Mouse (Mus musculus) embryonic facial prominence, embryonic 11.5 days (tissue): ENCODE measurements at regions not wholly inside any gene's neighbourhood (a gene's known extent, or its start where the extent isn't known, plus 50 kb on each side); places are given as distances from the start of the nearest gene placed in this dataset.

ENCODE experiments used
- ATAC-seq: fragments of 200-750 bp; cut with Nextera tagmentation; replicated peaks from 2 replicates; pipeline ENCODE4 v1.8.0; 2017; ENCODE audit warnings: low read depth; ENCODE audit not compliant: insufficient number of reproducible peaks, low FRiP score, low TSS enrichment
- DNase-seq: peaks from one replicate; pipeline ENCODE4 v3.0.0-alpha.2; 2015; ENCODE audit warnings: low spot score
- H3K27ac ChIP-seq: fragments of 300-500 bp; sonication (generic); replicated peaks from 2 replicates; pipeline ENCODE4 v1.5.1; 2014; ENCODE audit warnings: mild to moderate bottlenecking, low read depth, low read length, control low read depth
- H3K27me3 ChIP-seq: fragments of 300-500 bp; sonication (generic); 2 replicates; pipeline ENCODE4 v1.6.1; 2014; ENCODE audit warnings: mild to moderate bottlenecking, low read length, moderate library complexity, mixed read lengths; ENCODE audit not compliant: control insufficient read depth, insufficient read depth
- H3K36me3 ChIP-seq: fragments of 300-500 bp; sonication (generic); replicated peaks from 2 replicates; pipeline ENCODE4 v1.6.1; 2014; ENCODE audit warnings: low read depth, mild to moderate bottlenecking, low read length, moderate library complexity, mixed read lengths; ENCODE audit not compliant: control insufficient read depth, insufficient read depth
- H3K4me1 ChIP-seq: fragments of 300-500 bp; sonication (generic); 2 replicates; pipeline ENCODE4 v1.6.1; 2014; ENCODE audit warnings: low read length, mixed read lengths; ENCODE audit not compliant: control insufficient read depth, insufficient read depth
- H3K4me2 ChIP-seq: fragments of 300-500 bp; sonication (generic); 2 replicates; pipeline ENCODE4 v1.6.1; 2014; ENCODE audit warnings: low read depth, mild to moderate bottlenecking, control low read depth, low read length, moderate library complexity
- H3K4me3 ChIP-seq: fragments of 300-500 bp; sonication (generic); 2 replicates; pipeline ENCODE4 v1.5.1; 2014; ENCODE audit warnings: low read depth, low read length, control low read depth
- H3K9ac ChIP-seq: fragments of 300-500 bp; sonication (generic); replicated peaks from 2 replicates; pipeline ENCODE4 v1.6.1; 2014; ENCODE audit warnings: mild to moderate bottlenecking, control low read depth, low read length
- H3K9me3 ChIP-seq: fragments of 300-500 bp; sonication (generic); replicated peaks from 2 replicates; pipeline ENCODE4 v1.6.1; 2016; ENCODE audit warnings: mild to moderate bottlenecking, low read length, inconsistent platforms, mixed read lengths; ENCODE audit not compliant: control insufficient read depth
- WGBS: fragments of 180-500 bp; shearing (Covaris S2); extraction: QIAGEN DNeasy Blood & Tissue Kit; methylation state at CpG from one replicate; pipeline ENCODE4 v1.1.7; 2014; 5-methylcytosine and 5-hydroxymethylcytosine counted together

GRCm38 (mm10) chr10:126144609-126145202, 178.7 kb downstream of the Lrig3 start:
- peak overlapping the region; percentile 7; the same call in 1 of the 2 replicates for H3K27ac ChIP-seq
- H3K9me3 ChIP-seq, result no peaks in the 10 kb centered on the region
- no peaks in the 10 kb centered on the region for H3K27me3 ChIP-seq
- no peak overlapping the region for H3K9ac ChIP-seq
- WGBS, result 45% methylated on average over 12 of the region's 12 CpGs
- no peaks in the 10 kb centered on the region for H3K4me1 ChIP-seq
- H3K4me3 ChIP-seq, result no peak overlapping the region
- H3K36me3 ChIP-seq, result no peaks in the 10 kb centered on the region
- ATAC-seq, result no peak
- no peak overlapping the region for H3K4me2 ChIP-seq
- peak; percentile 73 for DNase-seq

- Histone ChIP-seq H3K9me3 (no peaks in the 10 kb centered on the region), H3K27ac (no peak overlapping the region), H3K27me3 (no peaks in the 10 kb centered on the region), H3K4me2 (no peak overlapping the region), H3K4me3 (no peak overlapping the region), H3K9ac (no peak overlapping the region), H3K36me3 (no peaks in the 10 kb centered on the region), H3K4me1 (no peaks in the 10 kb centered on the region)
- DNase-seq (no peak), ATAC-seq (no peak)
- WGBS, result 89% methylated on average over 4 of the region's 4 CpGs
Observed at GRCm38 (mm10) chr10:126157300-126157699, 191.3 kb downstream of the Lrig3 start.

GRCm38 (mm10) chr10:126165215-126165614, 199.2 kb downstream of the Lrig3 start:
- Histone ChIP-seq H3K27me3 (no peaks in the 10 kb centered on the region), H3K9me3 (no peaks in the 10 kb centered on the region), H3K27ac (no peak overlapping the region), H3K4me2 (no peak overlapping the region), H3K4me3 (no peak overlapping the region), H3K9ac (no peak overlapping the region), H3K36me3 (no peaks in the 10 kb centered on the region), H3K4me1 (no peaks in the 10 kb centered on the region)
- ATAC-seq (no peak), DNase-seq (no peak)
- 84% methylated on average over 5 of the region's 5 CpGs for WGBS

GRCm38 (mm10) chr10:126169095-126169873, 203.3 kb downstream of the Lrig3 start:
- Histone ChIP-seq H3K27me3 (no peaks in the 10 kb centered on the region), H3K27ac (no peak overlapping the region), H3K4me1 (no peaks in the 10 kb centered on the region), H3K9me3 (no peaks in the 10 kb centered on the region), H3K4me3 (no peak overlapping the region), H3K9ac (no peak overlapping the region), H3K4me2 (no peak overlapping the region), H3K36me3 (no peaks in the 10 kb centered on the region)
- WGBS, result 89% methylated on average over 25 of the region's 25 CpGs
- no peak for ATAC-seq
- no peak for DNase-seq

- DNase-seq (peak; percentile 45), ATAC-seq (no peak)
- Histone ChIP-seq H3K4me1 (no peaks in the 10 kb centered on the region), H3K27ac (no peak overlapping the region), H3K9ac (no peak overlapping the region), H3K27me3 (no peaks in the 10 kb centered on the region), H3K4me3 (no peak overlapping the region), H3K9me3 (no peaks in the 10 kb centered on the region), H3K4me2 (no peak overlapping the region), H3K36me3 (no peaks in the 10 kb centered on the region)
- WGBS, result 64% methylated on average over 5 of the region's 5 CpGs
Observed at GRCm38 (mm10) chr10:126169874-126170163, 203.9 kb downstream of the Lrig3 start.

- no peak for ATAC-seq
- no peak overlapping the region for H3K9ac ChIP-seq
Observed at GRCm38 (mm10) chr10:126176759-126177473, 210.9 kb downstream of the Lrig3 start.

GRCm38 (mm10) chr10:126182386-126182785, 216.4 kb downstream of the Lrig3 start:
- Histone ChIP-seq H3K36me3 (no peaks in the 10 kb centered on the region), H3K27ac (no peak overlapping the region), H3K4me2 (no peak overlapping the region), H3K4me1 (no peaks in the 10 kb centered on the region), H3K4me3 (no peak overlapping the region), H3K27me3 (no peaks in the 10 kb centered on the region), H3K9ac (no peak overlapping the region), H3K9me3 (no peaks in the 10 kb centered on the region)
- 92% methylated on average over 2 of the region's 2 CpGs for WGBS
- ATAC-seq (no peak), DNase-seq (no peak)

More at GRCm38 (mm10) chr10:126176759-126177473, 210.9 kb downstream of the Lrig3 start:
- Histone ChIP-seq H3K4me1 (no peaks in the 10 kb centered on the region), H3K4me3 (no peak overlapping the region), H3K27me3 (no peaks in the 10 kb centered on the region), H3K27ac (no peak overlapping the region), H3K36me3 (no peaks in the 10 kb centered on the region), H3K4me2 (no peak overlapping the region), H3K9me3 (no peaks in the 10 kb centered on the region)
- WGBS, result 88% methylated on average over 4 of the region's 4 CpGs
- no peak for DNase-seq

- Histone ChIP-seq H3K27ac (no peak overlapping the region), H3K4me3 (no peak overlapping the region), H3K36me3 (no peaks in the 10 kb centered on the region), H3K9ac (no peak overlapping the region), H3K27me3 (no peaks in the 10 kb centered on the region), H3K4me2 (no peak overlapping the region), H3K9me3 (no peaks in the 10 kb centered on the region), H3K4me1 (no peaks in the 10 kb centered on the region)
- DNase-seq, result no peak
- WGBS, result 58% methylated on average over 2 of the region's 2 CpGs
- no peak for ATAC-seq
Observed at GRCm38 (mm10) chr10:126183961-126184360, 218.0 kb downstream of the Lrig3 start.
